Mouse (Mus musculus) C2C12 (cell line): ENCODE measurements around the gene Prpf19.

Experiments
- CEBPB ChIP-seq: IDR thresholded peaks from one replicate; pipeline ENCODE4 v1.6.1; 2011; ENCODE audit warnings: low read depth, mild to moderate bottlenecking, control low read depth, moderate library complexity
- CTCF ChIP-seq: IDR thresholded peaks from one replicate; pipeline ENCODE4 v1.5.1; 2011; ENCODE audit not compliant: control insufficient read depth, insufficient read depth, insufficient read length
- FOSL1 ChIP-seq: IDR thresholded peaks from one replicate; pipeline ENCODE4 v1.8.0; 2011; ENCODE audit warnings: mild to moderate bottlenecking, low read length; ENCODE audit not compliant: poor library complexity, insufficient read depth, severe bottlenecking
- MYOD1 ChIP-seq: IDR thresholded peaks from one replicate; pipeline ENCODE4 v1.6.1; 2011; ENCODE audit warnings: low read depth; ENCODE audit not compliant: control insufficient read depth, insufficient read length
- MYOG ChIP-seq: IDR thresholded peaks from one replicate; pipeline ENCODE4 v1.6.1; 2011; ENCODE audit not compliant: control insufficient read depth, insufficient read length; ENCODE audit errors: extremely low read depth
- USF1 ChIP-seq: IDR thresholded peaks from one replicate; pipeline ENCODE4 v1.6.1; 2011; ENCODE audit warnings: low read depth, mild to moderate bottlenecking, control low read depth, moderate library complexity

GRCm38 (mm10) chr19:10914291-10914690, 19.3 kb downstream of the Prpf19 start:
- TF ChIP-seq CTCF (no peak), USF1 (no peak), MYOG (no peak), MYOD1 (no peak), FOSL1 (no peak), CEBPB (no peak)
